Mouse (Mus musculus) gastrocnemius, postnatal 10 days (tissue): ENCODE measurements around the gene Ppp2r3c. TPM values are rescaled to one million over a fixed set of nuclear protein-coding genes. Genes with fewer than 3 reads are reported as not detected.
"Not testable (repeated sequence)": the region's sequence is repeated elsewhere in the genome, so short reads cannot be mapped to it uniquely, and the experiment has no call there.

Experiments
- DNase-seq: peaks from one replicate; pipeline ENCODE4 v3.0.0; 2021; ENCODE audit warnings: mixed read lengths
- total RNA-seq, 2 experiments: library from RNA; stranded (reverse); gene quantifications; 2 replicates each; pipeline ENCODE4 v1.2.3; 2021

Gene Ppp2r3c
- total RNA-seq, 2 experiments from 2014 or later = 10.0 to 11.7 TPM

DNA sequence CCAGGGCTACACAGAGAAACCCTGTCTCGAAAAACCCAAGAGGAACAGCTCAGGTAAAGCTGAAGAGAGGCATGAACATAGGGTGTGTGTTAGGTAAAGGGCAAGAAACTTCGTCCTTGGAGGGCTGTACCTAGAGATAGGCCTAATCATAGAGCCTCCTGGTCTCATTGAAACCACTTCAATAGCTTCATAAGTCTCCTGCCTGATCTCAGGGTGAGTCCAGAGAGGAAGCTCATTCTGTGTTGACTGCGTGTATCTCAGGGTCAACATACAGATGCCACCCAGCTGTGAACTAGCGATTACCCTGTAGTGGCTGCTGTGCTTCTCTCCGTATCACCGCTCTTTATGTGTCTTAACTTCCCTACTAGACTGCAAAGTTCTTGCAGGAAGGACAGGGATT, 25.2 kb downstream of the Ppp2r3c start:
- DNase-seq = not testable (repeated sequence)

DNA sequence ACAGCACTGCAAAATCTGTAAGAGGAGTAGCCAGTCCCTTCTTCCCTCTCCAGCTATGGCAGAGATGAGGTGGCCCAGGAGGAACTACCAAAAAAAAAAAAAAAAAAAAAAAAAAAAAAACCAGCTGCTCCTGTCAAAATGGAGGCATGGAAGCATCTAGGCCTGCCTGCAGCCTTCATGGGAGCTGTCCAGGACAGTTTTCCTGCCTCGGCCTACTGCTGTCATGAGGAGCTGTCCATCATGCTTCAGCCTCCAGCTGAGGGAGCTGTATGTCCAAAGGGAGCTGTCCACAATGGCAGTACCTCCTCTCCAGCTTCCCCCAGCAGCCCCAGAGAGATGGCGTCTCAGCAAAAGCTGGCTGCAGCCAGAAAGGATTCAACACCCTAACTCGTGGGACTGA, 30.6 kb downstream of the Ppp2r3c start:
- no peak for DNase-seq

DNA sequence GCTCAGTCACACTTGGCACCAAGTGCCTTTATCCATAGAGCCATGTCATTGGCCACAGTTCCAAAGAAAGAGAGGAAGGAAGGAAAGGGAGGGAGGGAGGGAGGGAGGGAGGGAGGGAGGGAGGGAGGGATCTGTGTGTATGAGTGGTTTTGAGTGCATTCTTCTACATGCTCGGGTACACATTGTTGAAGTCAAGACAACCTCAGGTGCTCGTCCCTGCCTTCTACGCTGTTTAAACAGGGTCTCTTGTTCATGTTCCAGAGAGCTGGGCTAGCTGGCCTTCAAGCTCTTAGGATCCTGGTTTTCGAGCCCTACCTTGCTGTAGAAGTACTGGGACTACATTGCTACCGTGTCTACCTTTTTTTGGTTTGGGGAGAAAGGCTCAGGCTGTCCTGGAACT, 39.4 kb downstream of the Ppp2r3c start:
- DNase-seq = not testable (repeated sequence)

DNA sequence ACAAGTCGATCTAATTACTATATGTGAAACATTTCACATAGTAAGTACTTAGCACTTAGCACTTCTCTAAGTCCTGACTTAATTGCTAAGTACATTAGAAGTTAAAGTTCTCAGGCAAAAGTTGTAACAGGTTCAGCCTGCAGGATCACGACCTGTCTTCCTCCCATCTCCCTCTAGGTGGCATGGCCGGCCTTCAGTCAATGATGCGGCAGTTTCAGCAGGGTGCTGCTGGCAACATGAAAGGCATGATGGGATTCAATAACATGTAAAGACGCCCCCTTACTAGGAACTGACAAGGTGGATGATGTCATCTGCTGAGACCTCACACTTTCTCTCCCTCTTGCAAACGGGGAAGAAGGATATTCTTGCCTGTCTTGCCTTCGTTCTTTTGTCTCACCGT, 40.8 kb downstream of the Ppp2r3c start:
- DNase-seq = not testable (repeated sequence)

DNA sequence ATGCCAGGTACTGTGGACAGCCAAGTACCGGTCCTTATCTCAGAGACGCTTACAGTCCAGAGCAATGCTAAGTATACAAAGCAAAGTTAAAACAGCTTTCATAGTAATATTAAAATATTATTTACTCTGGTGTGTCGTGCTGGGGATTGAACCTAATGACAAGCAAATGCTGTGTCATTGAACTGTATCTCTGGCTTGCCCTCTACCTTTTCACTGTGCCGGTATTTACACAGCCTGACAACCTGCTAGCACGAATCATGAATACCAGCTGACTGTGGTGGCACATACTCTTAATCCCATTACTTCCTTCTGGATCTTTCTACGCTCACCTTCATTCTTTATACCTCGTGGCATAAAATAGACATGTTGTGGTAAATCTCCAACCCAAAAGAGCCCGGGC, 60.6 kb downstream of the Ppp2r3c start:
- DNase-seq = not testable (repeated sequence)

DNA sequence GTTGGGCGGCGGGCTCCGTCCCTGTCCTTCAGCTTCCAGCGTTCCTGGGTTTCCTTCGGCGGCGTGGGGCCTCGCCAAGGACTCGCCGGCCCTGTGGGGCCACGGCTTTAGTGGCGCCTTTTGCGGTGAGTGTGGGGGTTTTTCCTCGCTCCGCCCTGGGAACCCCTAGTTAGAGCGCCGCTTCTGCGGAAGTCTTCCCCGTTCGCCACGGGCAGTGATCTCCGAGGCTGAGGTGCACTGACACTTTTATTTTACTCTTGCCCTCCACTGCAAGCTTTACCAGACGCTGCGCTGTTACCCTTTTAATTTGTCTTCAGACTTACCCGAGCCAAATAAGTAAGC, 72.3 kb downstream of the Ppp2r3c start:
- not testable (repeated sequence) for DNase-seq

DNA sequence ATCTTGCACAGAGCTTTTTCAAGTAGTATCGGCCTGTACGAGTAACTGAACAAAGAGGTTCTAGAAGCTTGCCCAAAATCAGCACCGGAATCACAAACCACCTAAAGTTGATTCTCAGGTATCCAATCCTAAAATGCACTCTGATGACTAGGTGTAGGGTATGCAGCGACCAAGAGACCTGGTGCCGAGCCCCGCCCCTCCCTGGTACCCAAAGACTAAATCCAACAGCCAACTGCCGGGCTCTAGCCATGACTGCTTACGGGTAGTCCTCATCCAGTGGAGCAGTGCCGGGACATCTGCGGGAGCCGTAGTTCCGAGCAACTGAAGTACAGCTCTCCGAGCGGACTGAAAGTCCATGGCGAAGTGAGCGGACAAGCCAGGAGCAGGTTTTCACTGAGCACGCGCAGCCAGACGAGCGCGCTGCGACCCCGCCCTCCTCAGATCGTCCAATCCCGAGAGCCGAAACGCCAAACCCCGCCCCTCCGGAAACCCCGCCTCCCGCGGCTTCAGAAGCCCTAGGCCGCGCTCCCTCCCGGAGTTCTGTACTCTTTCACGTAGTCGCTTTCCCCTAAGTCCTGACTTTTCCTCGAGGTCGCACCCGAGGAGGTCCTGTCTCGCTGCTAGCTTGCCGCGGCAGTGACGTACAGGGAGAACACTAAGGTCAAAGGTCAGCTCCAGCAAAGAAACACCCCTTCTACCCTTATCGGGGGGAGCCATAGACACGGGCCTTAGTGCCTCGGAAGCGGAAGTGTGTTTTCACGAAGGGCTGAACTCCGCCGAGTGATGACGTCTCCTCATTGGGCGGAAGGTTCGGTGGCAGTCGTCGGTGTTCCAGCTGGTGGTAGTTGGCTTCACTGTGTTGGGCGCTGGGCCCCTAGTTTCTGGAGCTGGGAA, 72.9 kb downstream of the Ppp2r3c start, which contains the start of gene Srp54c:
Gene Srp54c (plus strand): TSS at position 543 of the 894 bp plus-strand sequence.
- not testable (repeated sequence) for DNase-seq

Other genes starting within 250 kb of the Ppp2r3c start
- gene 2700097O09Rik, start 222.9 kb downstream of the Ppp2r3c start, total RNA-seq = 1 to 10 TPM; 7.1 to 9.8 TPM
- gene Srp54a, start 222.7 kb downstream of the Ppp2r3c start, total RNA-seq = 10 to 100 TPM; 77.4 to 78.9 TPM
- gene Fam177a, start 178.5 kb downstream of the Ppp2r3c start, total RNA-seq = 10 to 100 TPM in 1 of 2 experiments, 1 to 10 TPM in 1; 6.8 to 10.5 TPM
- gene Srp54b, start 147.9 kb downstream of the Ppp2r3c start, total RNA-seq = 10 to 100 TPM; 37.7 to 38.6 TPM
- 1 to 10 TPM in 1 of 2 experiments, under 1 TPM in 1; 0.23 to 5.1 TPM for gene 1700047I17Rik2, start 103.4 kb downstream of the Ppp2r3c start, total RNA-seq
- 10 to 100 TPM; 25.2 to 29.2 TPM for gene Srp54c, start 72.8 kb downstream of the Ppp2r3c start, total RNA-seq
- 1 to 10 TPM; 6.9 to 7.9 TPM for gene 1110008L16Rik, start 3.4 kb downstream of the Ppp2r3c start, total RNA-seq
- gene Psma6, start 81.2 kb upstream of the Ppp2r3c start, total RNA-seq = 100 to 1,000 TPM; 213 to 225 TPM
- 10 to 100 TPM; 24.8 to 38.1 TPM for gene Nfkbia, start 189.6 kb upstream of the Ppp2r3c start, total RNA-seq